Mouse (Mus musculus) brain, embryonic 14.5 days (tissue): ENCODE results near the gene Duox2.

Experiments
- CTCF ChIP-seq: fragments of 200-500 bp; IDR thresholded peaks from 2 replicates; pipeline ENCODE4 v1.5.1; 2012; ENCODE audit warnings: inconsistent platforms, mild to moderate bottlenecking, moderate library complexity, borderline replicate concordance; ENCODE audit not compliant: insufficient read depth, insufficient read length; ENCODE audit errors: extremely low read depth
- POLR2A ChIP-seq: fragments of 200-500 bp; IDR thresholded peaks from 2 replicates; pipeline ENCODE4 v1.6.1; 2012; ENCODE audit warnings: mild to moderate bottlenecking, inconsistent platforms, borderline replicate concordance; ENCODE audit not compliant: poor library complexity, insufficient read depth, insufficient read length, severe bottlenecking; ENCODE audit errors: extremely low read depth

- TF ChIP-seq CTCF, result peak; percentile 91
- no peak for TF ChIP-seq POLR2A
These were observed 54.5 kb downstream of the Duox2 start for GRCm38 (mm10) chr2:122243671-122244131.
